Mouse (Mus musculus) left cerebral cortex, adult 8-10 months (tissue): ENCODE measurements around the gene Cux1. TPM values are rescaled to one million over a fixed set of nuclear protein-coding genes. Genes with fewer than 3 reads are reported as not detected.

ENCODE experiments used
- DNase-seq, 2 experiments: peaks; one replicate each; pipeline ENCODE4 v3.0.0; 2022; ENCODE audit warnings: low spot score in 2 of 2
- total RNA-seq, 4 experiments: library from RNA; stranded (reverse); gene quantifications; 2 replicates each; pipeline ENCODE4 v1.2.4; 2022

Gene Cux1
- total RNA-seq, 4 experiments from 2014 or later: 101 to 114 (median 107) TPM

GRCm38 (mm10) chr5:136251004-136251403, 316.3 kb downstream of the Cux1 start:
- no peak for DNase-seq

DNA sequence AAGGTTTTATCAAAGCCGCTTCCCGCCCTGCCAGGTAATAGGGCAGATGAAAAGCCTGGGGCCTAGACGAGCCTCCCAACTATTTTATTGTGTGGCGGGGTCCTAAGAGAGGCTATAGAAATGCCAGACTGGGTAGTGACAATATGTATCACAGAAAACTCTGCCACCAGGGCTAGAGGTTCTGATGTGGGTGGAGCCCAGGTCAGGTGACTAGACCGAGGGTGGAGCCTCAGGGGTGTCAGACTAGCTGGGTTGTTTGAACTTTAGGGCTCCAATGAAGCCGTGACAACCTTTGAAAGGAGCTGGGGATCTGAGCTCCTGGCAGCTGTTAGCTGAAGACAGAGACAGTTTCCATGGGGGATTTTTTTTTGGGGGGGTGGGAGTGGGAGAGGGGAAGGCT, 318.8 kb downstream of the Cux1 start:
- DNase-seq: no peak

- no peak for DNase-seq
These were observed 320.8 kb downstream of the Cux1 start, which contains the start of gene Sh2b2 for GRCm38 (mm10) chr5:136246452-136246838. Gene Sh2b2 (minus strand): TSS chr5:136246556.

- no peak for DNase-seq
These were observed 321.5 kb downstream of the Cux1 start for GRCm38 (mm10) chr5:136245541-136246451.

GRCm38 (mm10) chr5:136244762-136245540, 322.3 kb downstream of the Cux1 start:
- peak; percentile 60 to 81 for DNase-seq

DNA sequence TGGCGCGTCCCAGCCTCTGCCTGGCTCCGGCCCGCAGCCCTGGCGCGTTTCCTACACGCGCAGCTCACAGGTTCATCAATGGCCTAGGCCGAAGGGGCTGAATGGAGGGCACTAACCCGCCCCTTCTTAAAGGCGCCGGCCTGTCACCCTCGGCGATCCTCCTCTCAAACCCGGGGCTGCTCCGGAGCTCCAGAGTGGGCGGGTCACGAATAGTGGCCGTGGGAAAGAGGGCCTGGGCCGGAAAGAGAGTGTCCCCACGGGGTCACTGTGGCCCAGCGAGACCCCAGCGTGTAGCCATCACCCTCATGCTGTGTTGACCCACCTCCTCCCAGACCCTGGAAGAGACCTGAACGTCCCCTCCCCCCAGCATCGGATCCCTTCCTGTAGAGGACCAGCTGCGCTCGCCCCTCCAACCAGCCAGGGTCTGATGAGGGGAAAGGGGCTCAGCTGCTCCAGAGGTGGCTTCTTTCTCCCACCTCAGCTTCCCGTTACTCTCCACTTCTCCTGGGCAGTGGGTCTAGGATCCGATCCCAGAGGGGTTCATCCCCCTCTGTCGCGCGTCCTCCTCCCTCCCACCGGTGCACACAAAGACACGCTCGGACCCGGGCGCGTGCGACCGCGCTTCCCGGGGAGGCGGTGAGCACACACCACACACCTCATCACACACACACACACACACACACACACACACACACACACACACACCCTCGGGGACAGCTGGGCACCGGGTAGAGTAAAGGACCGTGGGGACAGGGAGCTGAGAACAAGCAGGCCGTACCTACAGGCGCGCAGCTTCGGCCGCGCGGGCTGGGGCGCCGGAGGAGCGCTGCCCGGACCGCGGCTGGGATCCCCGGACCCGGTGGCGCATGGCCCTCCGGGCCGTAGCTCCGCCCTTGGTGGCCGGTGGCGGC, 323.2 kb downstream of the Cux1 start:
- DNase-seq: peak; percentile 6 to 32

- DNase-seq: no peak
These were observed 326.1 kb downstream of the Cux1 start for GRCm38 (mm10) chr5:136241161-136241560.

DNA sequence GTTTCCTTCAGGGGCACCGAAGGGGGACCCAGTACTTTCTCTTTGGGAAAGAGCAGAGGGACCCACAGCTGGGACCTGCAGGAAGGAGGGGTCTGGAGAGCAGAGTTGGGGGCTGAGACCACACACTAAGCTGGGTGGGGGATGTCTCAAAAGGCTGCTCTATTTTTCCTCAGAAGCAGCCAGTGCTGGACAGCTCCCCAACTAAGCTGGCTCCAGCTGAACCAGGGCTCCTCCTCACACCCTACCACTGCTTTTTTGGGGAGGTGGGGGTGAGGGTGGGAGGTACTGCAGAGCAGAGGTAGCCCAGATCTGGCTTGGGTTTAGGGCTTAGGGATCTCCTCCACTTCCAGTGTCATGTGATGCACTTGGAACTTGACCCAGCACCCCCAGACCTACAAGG, 326.9 kb downstream of the Cux1 start:
- no peak for DNase-seq

DNA sequence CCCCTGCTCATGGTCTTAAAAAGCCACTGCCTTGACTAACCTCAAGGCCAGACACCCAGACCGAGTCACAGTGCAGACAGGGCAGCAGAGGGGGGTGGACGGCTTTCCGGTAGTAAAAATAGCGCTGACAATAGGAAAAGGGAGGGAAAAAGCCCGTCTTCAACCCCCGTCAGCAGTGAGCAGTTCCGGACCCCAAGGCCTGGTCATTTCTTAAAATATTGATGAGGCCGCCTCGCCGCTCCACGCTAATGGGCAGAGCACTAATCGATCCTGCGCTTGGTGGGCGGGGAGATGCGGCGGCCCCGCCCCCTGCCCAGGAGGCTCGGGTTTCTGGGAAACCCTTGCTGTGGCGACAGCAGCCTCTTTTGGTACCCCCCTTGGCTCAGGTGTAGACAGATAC, 329.7 kb downstream of the Cux1 start:
- no peak for DNase-seq

DNA sequence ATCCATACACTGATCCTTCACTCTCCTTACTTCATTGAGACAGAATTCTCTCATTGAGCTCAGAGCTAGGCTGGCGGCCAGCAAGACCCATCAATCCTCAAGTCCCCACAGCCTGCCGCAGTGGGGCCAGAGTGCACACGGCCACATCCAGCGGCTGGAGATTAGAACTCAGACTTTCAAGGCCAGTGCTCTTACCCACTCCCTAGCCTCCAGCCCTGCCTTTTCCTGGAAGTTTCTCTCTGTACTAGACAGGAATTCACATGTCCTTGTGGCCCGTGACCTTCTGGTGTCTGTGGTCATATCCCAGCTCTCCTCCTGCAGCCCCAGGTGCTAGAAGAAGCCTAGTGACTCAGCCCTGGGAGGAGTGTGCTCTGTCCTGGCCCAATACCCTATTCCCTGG, 330.7 kb downstream of the Cux1 start:
- no peak for DNase-seq

- no peak for DNase-seq
These were observed 336.8 kb downstream of the Cux1 start for GRCm38 (mm10) chr5:136230348-136231035.

- DNase-seq: no peak
These were observed 340.9 kb downstream of the Cux1 start for GRCm38 (mm10) chr5:136226246-136226876.

GRCm38 (mm10) chr5:136218585-136218984, 348.7 kb downstream of the Cux1 start:
- DNase-seq: no peak

GRCm38 (mm10) chr5:136217932-136218381, 349.3 kb downstream of the Cux1 start:
- DNase-seq: no peak

DNA sequence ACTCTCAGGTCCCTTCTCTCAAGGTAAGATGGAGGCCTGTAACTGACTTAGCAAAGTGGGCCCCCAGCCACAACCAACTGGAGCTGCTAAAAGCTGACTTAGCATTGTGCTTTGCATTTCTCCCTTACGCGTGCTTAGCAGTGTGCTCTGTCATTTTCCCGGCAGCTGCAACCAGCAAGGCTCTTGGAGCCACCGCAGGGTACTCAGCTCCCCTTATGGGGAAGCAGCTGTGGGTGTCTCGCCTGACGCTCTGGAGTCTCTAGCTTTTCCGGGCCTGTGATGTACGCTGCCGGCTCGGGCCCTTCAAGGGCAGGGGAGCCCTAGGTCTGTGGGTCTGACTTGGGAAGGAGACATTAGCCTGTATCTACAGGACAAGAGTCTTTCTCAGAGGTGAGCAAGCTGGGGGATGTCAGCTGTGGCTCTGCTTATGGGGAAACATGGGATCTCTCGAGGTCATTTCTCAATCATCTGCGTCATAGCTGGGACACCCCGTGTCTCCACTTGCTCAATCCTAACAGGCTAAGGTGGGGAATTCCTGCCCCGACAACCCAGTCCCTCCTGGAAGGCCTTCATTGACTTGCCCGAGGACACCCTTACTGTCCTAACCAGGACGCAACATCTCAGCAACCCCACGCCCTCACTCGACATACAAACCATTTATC, 350.2 kb downstream of the Cux1 start:
- no peak for DNase-seq

DNA sequence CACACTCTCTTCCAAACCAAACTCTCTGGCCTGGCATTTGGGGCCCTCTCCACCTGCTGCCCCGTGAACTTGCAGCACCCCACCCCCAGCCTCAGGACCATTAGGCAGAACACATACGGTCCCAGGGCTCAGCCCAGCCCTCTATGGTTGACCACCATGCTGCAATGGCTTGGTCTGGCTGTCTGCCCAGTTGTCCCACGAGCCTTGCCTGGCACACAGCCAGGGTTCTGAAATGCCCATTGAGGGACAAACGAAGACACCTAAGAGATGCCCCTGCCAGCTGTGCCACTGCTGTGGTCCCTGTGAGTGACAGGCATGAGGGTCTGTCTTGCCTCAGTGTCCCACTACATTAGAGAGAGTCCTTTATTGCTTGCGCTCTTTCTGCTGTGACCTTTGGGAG, 351.3 kb downstream of the Cux1 start:
- no peak for DNase-seq

DNA sequence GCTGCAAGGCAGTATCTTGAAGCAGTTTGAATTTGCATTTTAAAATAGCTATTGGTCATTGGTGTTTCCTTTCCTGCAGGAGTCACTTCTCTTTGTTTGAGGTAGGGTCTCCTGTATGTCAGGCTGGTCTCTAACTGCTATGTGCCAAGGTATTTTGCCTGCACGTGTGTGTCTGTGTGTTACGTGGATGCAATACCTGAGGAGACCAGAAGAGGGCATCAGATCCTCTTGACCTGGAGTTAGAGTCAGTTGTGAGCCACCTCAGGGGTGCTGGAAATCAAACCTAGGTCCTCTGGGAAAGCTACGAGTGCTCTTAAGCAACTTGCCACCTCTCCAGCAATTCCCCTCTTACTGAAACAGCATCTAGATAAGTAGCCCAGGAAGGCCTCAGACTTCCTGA, 352.1 kb downstream of the Cux1 start:
- DNase-seq: no peak

DNA sequence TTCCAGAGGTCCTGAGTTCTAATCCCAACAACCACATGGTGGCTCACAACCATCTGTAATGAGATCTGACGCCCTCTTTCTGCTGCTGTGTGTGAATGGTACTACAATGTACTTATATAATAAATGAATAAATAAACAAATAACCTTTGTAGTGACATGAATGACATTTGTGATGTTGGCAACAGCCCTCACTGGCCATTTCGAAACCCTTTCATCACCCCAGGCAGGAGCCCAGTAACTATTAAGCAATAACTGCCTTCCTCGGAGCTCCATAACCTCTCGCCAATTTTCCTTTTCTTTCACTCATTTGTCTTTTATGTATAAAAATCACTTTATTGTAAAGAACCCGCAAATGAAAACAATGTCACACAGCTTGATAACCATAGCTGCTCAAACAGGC, 353.6 kb downstream of the Cux1 start:
- DNase-seq: no peak

DNA sequence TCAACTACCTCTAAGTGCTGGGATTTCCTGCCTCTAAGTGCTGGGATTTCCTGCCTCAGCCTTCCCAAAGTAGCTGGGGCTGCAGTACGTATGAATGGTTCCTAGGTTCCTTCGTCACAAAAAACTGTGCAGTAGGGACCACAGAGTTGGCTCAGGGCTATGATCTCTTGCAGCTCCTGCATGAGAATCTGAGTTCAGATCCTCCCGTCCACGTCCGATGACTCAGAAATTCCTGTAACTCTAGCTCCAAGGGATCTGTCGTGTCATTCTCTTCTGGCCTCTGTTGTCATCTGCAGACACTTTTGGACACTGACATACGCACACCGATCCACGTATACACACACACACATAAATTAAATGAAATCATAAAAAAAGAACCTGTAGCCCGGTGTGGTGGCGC, 354.6 kb downstream of the Cux1 start:
- no peak for DNase-seq
